Mouse (Mus musculus): ENCODE results near the gene Atp8a2. TPM values are rescaled to one million over a fixed set of nuclear protein-coding genes. Genes with fewer than 3 reads are reported as not detected.
A peak's percentile ranks its signal among the peaks of the same experiment; 100 is the strongest.

The Atp8a2 gene
- polyA plus RNA-seq, 1 experiment from 2014 or later, result 47.2 TPM

DNA sequence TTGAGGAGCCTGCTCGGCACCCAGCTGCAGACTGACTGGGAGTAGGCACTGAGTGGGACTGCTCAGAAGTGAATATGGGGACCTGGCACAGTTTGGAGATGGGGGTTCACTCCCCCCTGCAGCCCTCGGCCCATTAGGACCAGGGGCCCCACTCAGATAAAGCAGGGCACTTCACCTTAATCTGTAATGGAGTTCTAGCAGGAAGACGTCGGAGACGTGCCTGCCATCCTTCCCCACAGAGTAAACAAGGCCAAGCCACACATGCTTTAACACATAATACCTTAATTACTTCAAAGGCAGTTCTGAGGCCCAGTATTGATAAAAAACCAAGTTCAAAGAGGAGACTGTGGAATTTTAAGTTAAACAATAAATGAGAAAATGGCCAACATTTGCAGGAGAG is 510.8 kb downstream of the Atp8a2 start:
- WGBS, result 62% methylated on average over 5 of the region's 5 CpGs
- no peak overlapping the region for H3K27ac ChIP-seq (ENCODE audit: low read length)
- H3K36me3 ChIP-seq (ENCODE audit: control insufficient read depth, insufficient read depth), result no peaks in the 10 kb centered on the region
- ATAC-seq, result no peak
- no peaks in the 10 kb centered on the region; the same call in 1 of the 2 replicates for H3K4me1 ChIP-seq (replicated peaks; ENCODE audit: control insufficient read depth, insufficient read depth, low read length)
- no peaks in the 10 kb centered on the region for H3K27me3 ChIP-seq (replicated peaks; ENCODE audit: control insufficient read depth, insufficient read depth, low read length)
- H3K4me3 ChIP-seq (replicated peaks; ENCODE audit: low read length), result no peak overlapping the region
- H3K4me2 ChIP-seq (ENCODE audit: low read length), result no peak overlapping the region
- no peaks in the 10 kb centered on the region for H3K9me3 ChIP-seq (ENCODE audit: control insufficient read depth, low read length)
- no peak overlapping the region for H3K9ac ChIP-seq (replicated peaks; ENCODE audit: low read depth, low read length)

DNA sequence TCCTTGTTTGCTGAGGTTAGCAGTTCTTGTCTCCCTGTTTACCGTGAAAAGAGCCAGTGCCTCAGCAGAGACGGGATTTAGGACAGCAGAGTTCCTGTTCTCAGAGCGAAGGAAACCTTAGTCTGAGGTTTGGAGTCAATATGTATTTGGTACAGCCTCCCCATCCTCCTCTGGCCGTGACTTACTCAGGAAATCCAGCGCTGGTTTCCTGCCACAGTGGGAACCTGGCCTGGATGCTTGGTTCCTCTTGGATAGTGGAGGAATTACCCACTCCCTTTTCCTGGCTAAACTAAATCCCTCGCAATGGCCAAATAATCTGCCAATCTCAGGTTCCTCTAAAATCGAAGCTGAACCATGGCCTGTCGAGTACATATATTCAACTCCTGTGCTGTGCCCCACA is 511.6 kb downstream of the Atp8a2 start:
- WGBS, result 75% methylated on average over 8 of the region's 8 CpGs
- Histone ChIP-seq H3K27ac (ENCODE audit: low read length) (no peak overlapping the region), H3K9ac (replicated peaks; ENCODE audit: low read depth, low read length) (no peak overlapping the region), H3K36me3 (ENCODE audit: control insufficient read depth, insufficient read depth) (no peaks in the 10 kb centered on the region), H3K9me3 (ENCODE audit: control insufficient read depth, low read length) (no peaks in the 10 kb centered on the region), H3K4me1 (replicated peaks; ENCODE audit: control insufficient read depth, insufficient read depth, low read length) (no peaks in the 10 kb centered on the region; the same call in 1 of the 2 replicates), H3K27me3 (replicated peaks; ENCODE audit: control insufficient read depth, insufficient read depth, low read length) (no peaks in the 10 kb centered on the region), H3K4me2 (ENCODE audit: low read length) (no peak overlapping the region), H3K4me3 (replicated peaks; ENCODE audit: low read length) (no peak overlapping the region)
- ATAC-seq, result no peak

- ATAC-seq, result no peak
- Histone ChIP-seq H3K36me3 (ENCODE audit: control insufficient read depth, insufficient read depth) (no peaks in the 10 kb centered on the region), H3K4me1 (replicated peaks; ENCODE audit: control insufficient read depth, insufficient read depth, low read length) (no peaks in the 10 kb centered on the region), H3K4me3 (replicated peaks; ENCODE audit: low read length) (no peak overlapping the region), H3K27ac (ENCODE audit: low read length) (no peak overlapping the region), H3K4me2 (ENCODE audit: low read length) (no peak overlapping the region), H3K27me3 (replicated peaks; ENCODE audit: control insufficient read depth, insufficient read depth, low read length) (no peaks in the 10 kb centered on the region), H3K9me3 (ENCODE audit: control insufficient read depth, low read length) (no peaks in the 10 kb centered on the region), H3K9ac (replicated peaks; ENCODE audit: low read depth, low read length) (no peak overlapping the region)
- 76% methylated on average over 4 of the region's 4 CpGs for WGBS
Observed at GRCm38 (mm10) chr14:59681906-59682305, 515.1 kb downstream of the Atp8a2 start.

DNA sequence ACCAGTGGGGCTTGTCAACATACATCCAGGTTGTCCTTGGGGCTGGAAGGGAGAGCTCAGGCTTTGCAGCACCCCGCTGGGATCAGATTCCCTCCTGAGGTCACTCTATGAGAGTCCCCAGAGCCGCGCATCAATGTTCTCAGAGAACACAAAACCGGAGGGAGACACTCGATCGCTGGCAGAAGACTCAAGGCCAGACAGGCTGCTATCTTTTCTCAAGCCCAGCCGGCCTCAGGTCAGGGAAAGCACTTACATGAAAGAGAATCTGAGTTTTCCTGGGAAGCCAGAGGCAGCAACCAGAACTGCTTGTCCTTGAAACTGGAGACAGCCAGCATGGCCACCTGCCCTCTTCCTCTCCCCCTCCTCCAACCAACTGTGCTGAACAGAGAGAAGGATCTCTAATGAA is 519.4 kb downstream of the Atp8a2 start:
- Histone ChIP-seq H3K4me3 (replicated peaks; ENCODE audit: low read length) (no peak overlapping the region), H3K36me3 (ENCODE audit: control insufficient read depth, insufficient read depth) (no peaks in the 10 kb centered on the region), H3K9ac (replicated peaks; ENCODE audit: low read depth, low read length) (no peak overlapping the region), H3K4me2 (ENCODE audit: low read length) (no peak overlapping the region), H3K9me3 (ENCODE audit: control insufficient read depth, low read length) (no peaks in the 10 kb centered on the region), H3K27me3 (replicated peaks; ENCODE audit: control insufficient read depth, insufficient read depth, low read length) (no peaks in the 10 kb centered on the region), H3K27ac (ENCODE audit: low read length) (no peak overlapping the region), H3K4me1 (replicated peaks; ENCODE audit: control insufficient read depth, insufficient read depth, low read length) (peaks cover 4% of the 10 kb centered on the region; the same call in 1 of the 2 replicates)
- ATAC-seq, result no peak
- WGBS, result 75% methylated on average over 7 of the region's 7 CpGs

DNA sequence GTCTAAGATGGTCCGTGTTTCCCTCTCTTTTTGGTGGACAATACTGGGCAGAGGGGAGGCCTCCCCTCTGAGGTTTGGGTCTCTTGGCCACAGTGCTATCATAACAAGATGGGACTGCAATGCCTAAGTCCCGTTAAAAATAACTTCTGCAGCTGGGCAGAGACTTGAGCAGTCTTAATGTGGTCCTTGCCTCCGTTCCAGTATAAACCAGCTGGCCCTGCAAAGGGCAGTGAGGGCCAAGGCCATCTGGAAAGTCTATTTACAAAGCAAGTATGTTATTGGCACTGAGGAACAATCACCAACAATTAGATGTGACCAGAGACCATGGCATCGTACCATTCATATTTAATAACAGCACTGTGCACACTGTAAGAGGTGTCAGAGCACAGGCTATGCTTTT is 521.6 kb downstream of the Atp8a2 start:
- no peak overlapping the region for H3K4me2 ChIP-seq (ENCODE audit: low read length)
- WGBS, result 76% methylated on average over 4 of the region's 4 CpGs
- H3K4me3 ChIP-seq (replicated peaks; ENCODE audit: low read length), result no peak overlapping the region
- H3K9ac ChIP-seq (replicated peaks; ENCODE audit: low read depth, low read length), result no peak overlapping the region
- no peaks in the 10 kb centered on the region for H3K36me3 ChIP-seq (ENCODE audit: control insufficient read depth, insufficient read depth)
- H3K27ac ChIP-seq (ENCODE audit: low read length), result no peak overlapping the region
- H3K4me1 ChIP-seq (replicated peaks; ENCODE audit: control insufficient read depth, insufficient read depth, low read length), result peaks cover 4% of the 10 kb centered on the region; the same call in 1 of the 2 replicates
- no peaks in the 10 kb centered on the region for H3K27me3 ChIP-seq (replicated peaks; ENCODE audit: control insufficient read depth, insufficient read depth, low read length)
- H3K9me3 ChIP-seq (ENCODE audit: control insufficient read depth, low read length), result no peaks in the 10 kb centered on the region
- ATAC-seq, result no peak

GRCm38 (mm10) chr14:59674556-59674955 is 522.4 kb downstream of the Atp8a2 start:
- Histone ChIP-seq H3K27me3 (replicated peaks; ENCODE audit: control insufficient read depth, insufficient read depth, low read length) (no peaks in the 10 kb centered on the region), H3K4me3 (replicated peaks; ENCODE audit: low read length) (no peak overlapping the region), H3K9ac (replicated peaks; ENCODE audit: low read depth, low read length) (no peak overlapping the region), H3K9me3 (ENCODE audit: control insufficient read depth, low read length) (no peaks in the 10 kb centered on the region), H3K27ac (ENCODE audit: low read length) (no peak overlapping the region), H3K4me1 (replicated peaks; ENCODE audit: control insufficient read depth, insufficient read depth, low read length) (peaks cover 4% of the 10 kb centered on the region; the same call in 1 of the 2 replicates), H3K4me2 (ENCODE audit: low read length) (no peak overlapping the region), H3K36me3 (ENCODE audit: control insufficient read depth, insufficient read depth) (no peaks in the 10 kb centered on the region)
- no peak for ATAC-seq
- WGBS, result 40% methylated on average over 8 of the region's 8 CpGs

DNA sequence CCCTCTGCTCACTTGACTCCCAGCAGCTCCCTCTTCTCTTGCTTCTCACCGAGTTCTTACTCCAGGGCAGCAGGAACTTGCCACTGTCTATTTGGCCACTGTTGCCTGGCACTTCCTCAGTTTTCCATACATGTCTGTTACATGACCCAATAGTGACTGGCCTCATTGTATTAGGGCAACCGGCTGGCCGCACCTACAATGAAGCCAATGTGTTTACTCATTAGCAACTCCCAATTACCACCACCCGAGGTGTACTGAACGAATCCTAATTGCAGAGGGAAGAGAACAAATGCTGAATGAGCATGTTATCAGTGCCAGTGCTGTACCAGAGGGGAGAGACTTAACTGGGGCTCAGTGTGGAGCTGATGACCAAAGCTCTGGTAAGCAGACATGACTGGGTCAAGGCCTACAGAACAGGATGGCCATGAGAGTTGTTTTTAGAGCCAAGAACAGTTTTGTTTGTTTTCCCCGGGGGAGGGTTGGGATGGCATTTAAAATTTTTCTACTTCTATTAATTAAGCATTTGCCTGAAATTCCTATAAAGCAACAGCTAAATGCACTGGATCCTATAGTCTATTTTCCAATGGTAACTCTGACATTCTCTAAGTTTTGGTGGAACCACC is 524.0 kb downstream of the Atp8a2 start:
- Histone ChIP-seq H3K27me3 (replicated peaks; ENCODE audit: control insufficient read depth, insufficient read depth, low read length) (no peaks in the 10 kb centered on the region), H3K9me3 (ENCODE audit: control insufficient read depth, low read length) (no peaks in the 10 kb centered on the region), H3K4me1 (replicated peaks; ENCODE audit: control insufficient read depth, insufficient read depth, low read length) (peaks cover 4% of the 10 kb centered on the region; the same call in 1 of the 2 replicates), H3K4me3 (replicated peaks; ENCODE audit: low read length) (no peak overlapping the region), H3K9ac (replicated peaks; ENCODE audit: low read depth, low read length) (no peak overlapping the region), H3K4me2 (ENCODE audit: low read length) (no peak overlapping the region), H3K36me3 (ENCODE audit: control insufficient read depth, insufficient read depth) (no peaks in the 10 kb centered on the region), H3K27ac (ENCODE audit: low read length) (no peak overlapping the region)
- ATAC-seq, result peak; percentile 82
- WGBS, result 21% methylated on average over 6 of the region's 6 CpGs

GRCm38 (mm10) chr14:59657098-59657497 is 539.9 kb downstream of the Atp8a2 start:
- no peak overlapping the region for H3K9ac ChIP-seq (replicated peaks; ENCODE audit: low read depth, low read length)
- H3K9me3 ChIP-seq (ENCODE audit: control insufficient read depth, low read length), result no peaks in the 10 kb centered on the region
- WGBS, result 96% methylated on average over 1 of the region's 1 CpGs
- no peak overlapping the region for H3K4me3 ChIP-seq (replicated peaks; ENCODE audit: low read length)
- H3K4me2 ChIP-seq (ENCODE audit: low read length), result no peak overlapping the region
- no peaks in the 10 kb centered on the region for H3K27me3 ChIP-seq (replicated peaks; ENCODE audit: control insufficient read depth, insufficient read depth, low read length)
- ATAC-seq, result no peak
- H3K4me1 ChIP-seq (replicated peaks; ENCODE audit: control insufficient read depth, insufficient read depth, low read length), result no peaks in the 10 kb centered on the region
- H3K36me3 ChIP-seq (ENCODE audit: control insufficient read depth, insufficient read depth), result no peaks in the 10 kb centered on the region
- H3K27ac ChIP-seq (ENCODE audit: low read length), result no peak overlapping the region

GRCm38 (mm10) chr14:59656591-59656990 is 540.4 kb downstream of the Atp8a2 start:
- WGBS, result 81% methylated on average over 6 of the region's 6 CpGs
- Histone ChIP-seq H3K27me3 (replicated peaks; ENCODE audit: control insufficient read depth, insufficient read depth, low read length) (no peaks in the 10 kb centered on the region), H3K36me3 (ENCODE audit: control insufficient read depth, insufficient read depth) (no peaks in the 10 kb centered on the region), H3K4me2 (ENCODE audit: low read length) (no peak overlapping the region), H3K27ac (ENCODE audit: low read length) (no peak overlapping the region), H3K4me1 (replicated peaks; ENCODE audit: control insufficient read depth, insufficient read depth, low read length) (no peaks in the 10 kb centered on the region), H3K9me3 (ENCODE audit: control insufficient read depth, low read length) (no peaks in the 10 kb centered on the region), H3K4me3 (replicated peaks; ENCODE audit: low read length) (no peak overlapping the region), H3K9ac (replicated peaks; ENCODE audit: low read depth, low read length) (no peak overlapping the region)
- ATAC-seq, result no peak

GRCm38 (mm10) chr14:59649337-59649736 is 547.6 kb downstream of the Atp8a2 start:
- 78% methylated on average over 6 of the region's 6 CpGs for WGBS
- Histone ChIP-seq H3K27ac (ENCODE audit: low read length) (no peak overlapping the region), H3K4me1 (replicated peaks; ENCODE audit: control insufficient read depth, insufficient read depth, low read length) (no peaks in the 10 kb centered on the region), H3K4me3 (replicated peaks; ENCODE audit: low read length) (no peak overlapping the region), H3K4me2 (ENCODE audit: low read length) (no peak overlapping the region), H3K27me3 (replicated peaks; ENCODE audit: control insufficient read depth, insufficient read depth, low read length) (no peaks in the 10 kb centered on the region), H3K36me3 (ENCODE audit: control insufficient read depth, insufficient read depth) (no peaks in the 10 kb centered on the region), H3K9ac (replicated peaks; ENCODE audit: low read depth, low read length) (no peak overlapping the region), H3K9me3 (ENCODE audit: control insufficient read depth, low read length) (no peaks in the 10 kb centered on the region)
- no peak for ATAC-seq

Data from forebrain, embryonic 16.5 days (tissue).